Mouse (Mus musculus) ES-Bruce4 (cell line): ENCODE measurements around the gene Peli2.

Experiments used
- CTCF ChIP-seq: IDR thresholded peaks from one replicate; pipeline ENCODE4 v1.8.1; 2011; ENCODE audit warnings: low read depth, low read length
- EP300 ChIP-seq: IDR thresholded peaks from 2 replicates; pipeline ENCODE4 v1.6.1; 2011; ENCODE audit warnings: low read depth, low read length; ENCODE audit not compliant: insufficient read depth
- POLR2A ChIP-seq: IDR thresholded peaks from one replicate; pipeline ENCODE4 v1.8.1; 2011; ENCODE audit warnings: low read length; ENCODE audit not compliant: insufficient read depth

GRCm38 (mm10) chr14:48169970-48170369, 49.3 kb downstream of the Peli2 start:
- TF ChIP-seq CTCF (peak; percentile 90), POLR2A (no peak), EP300 (no peak)
